Mouse (Mus musculus) frontal cortex, postnatal 14 days (tissue): Measurements from ENCODE around the gene Fezf1.

ENCODE experiments used
- DNase-seq, 2 experiments: peaks; one replicate each; pipeline ENCODE4 v3.0.0; 2022; ENCODE audit warnings: low spot score in 2 of 2

Fezf1 gene

DNA sequence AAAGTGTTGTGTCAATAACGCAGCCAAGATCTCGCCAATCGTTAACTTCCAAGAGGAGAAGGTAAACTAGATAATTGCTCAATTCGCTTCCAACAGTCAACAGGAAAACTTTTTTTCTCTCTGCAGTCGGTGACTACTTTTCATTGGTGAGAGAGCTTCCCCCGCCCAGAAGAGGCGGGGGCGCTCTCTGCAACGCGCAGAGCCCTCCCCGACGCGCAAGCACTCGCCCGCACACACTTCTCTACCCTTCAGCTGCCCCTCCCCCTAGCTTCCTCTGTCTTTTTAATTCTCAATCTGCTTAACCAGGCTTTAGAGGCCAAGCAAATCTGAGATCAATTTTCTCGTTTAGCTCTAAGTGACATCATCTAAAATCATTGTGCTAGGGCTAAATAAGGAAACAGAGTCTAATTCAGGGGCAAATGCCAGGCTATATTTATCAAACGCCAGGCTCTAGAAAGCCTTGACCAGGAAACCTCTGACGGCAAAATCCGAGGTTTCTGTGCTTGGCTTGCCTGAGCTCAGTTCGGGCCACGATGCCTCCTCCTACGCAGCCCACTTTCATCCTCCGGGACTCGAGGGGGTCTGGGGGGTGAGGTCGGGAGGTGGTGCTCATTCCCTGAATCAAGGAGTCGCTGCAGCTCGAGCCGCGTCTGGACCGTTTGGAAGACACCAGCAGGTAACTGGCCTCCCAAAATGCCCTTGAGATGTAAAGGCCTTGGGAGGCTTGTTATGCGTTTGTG, at the start of gene Fezf1:
Fezf1 (minus strand) TSS at position 50 of the 740 bp plus-strand sequence.
- DNase-seq: no peak

DNA sequence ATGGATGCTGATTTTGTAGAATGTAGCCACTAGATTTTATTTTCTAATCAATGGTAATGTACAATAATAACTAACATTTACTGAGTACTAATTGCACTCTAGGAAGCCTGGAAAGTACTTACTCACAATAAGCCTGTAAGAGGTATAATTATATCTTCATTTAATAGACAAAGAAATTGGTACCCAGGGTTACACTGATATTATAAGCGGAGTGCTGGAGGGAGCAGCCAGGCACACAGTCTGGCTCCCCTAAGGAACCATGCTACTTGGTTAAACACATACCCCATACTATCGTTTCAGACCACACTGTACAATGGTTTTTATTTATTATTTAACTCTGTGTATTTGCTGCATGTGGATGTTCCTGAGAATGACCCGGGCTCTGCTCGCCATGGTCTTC, 46.5 kb upstream of the Fezf1 start:
- no peak for DNase-seq

DNA sequence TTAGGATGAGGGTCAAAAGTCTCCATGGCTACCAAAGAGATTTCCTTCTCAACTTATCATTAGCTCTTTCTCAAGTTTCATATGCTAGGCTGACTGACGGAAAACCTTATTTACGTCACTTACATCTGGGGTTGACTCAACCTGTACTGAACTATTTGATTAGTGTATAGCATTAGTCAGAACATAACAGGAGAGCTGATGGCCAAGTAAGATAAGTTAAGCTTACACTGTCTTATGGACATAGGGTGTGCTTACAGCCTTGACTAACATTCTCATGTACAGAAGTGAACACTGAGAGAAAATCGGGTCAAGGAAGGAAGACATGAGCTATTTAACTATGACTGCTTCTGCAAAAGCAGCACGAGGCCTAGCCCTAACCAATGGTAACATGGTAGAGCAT, 40.6 kb upstream of the Fezf1 start:
- no peak for DNase-seq

DNA sequence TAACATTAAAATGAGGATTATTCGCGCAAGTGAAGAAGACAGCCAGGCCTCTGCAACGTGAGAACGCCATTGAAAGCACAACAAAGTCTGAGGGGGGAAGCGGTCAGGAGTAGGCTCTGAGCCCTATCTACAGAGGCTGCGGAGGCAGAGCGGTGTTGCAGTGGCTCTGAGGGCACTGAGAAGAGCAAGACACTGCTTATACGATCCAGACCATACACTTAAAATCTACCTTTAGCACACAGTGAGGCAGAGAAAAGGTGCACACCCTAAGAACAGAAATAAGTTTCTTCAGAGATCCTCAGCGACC, 33.3 kb upstream of the Fezf1 start:
- DNase-seq: no peak

DNA sequence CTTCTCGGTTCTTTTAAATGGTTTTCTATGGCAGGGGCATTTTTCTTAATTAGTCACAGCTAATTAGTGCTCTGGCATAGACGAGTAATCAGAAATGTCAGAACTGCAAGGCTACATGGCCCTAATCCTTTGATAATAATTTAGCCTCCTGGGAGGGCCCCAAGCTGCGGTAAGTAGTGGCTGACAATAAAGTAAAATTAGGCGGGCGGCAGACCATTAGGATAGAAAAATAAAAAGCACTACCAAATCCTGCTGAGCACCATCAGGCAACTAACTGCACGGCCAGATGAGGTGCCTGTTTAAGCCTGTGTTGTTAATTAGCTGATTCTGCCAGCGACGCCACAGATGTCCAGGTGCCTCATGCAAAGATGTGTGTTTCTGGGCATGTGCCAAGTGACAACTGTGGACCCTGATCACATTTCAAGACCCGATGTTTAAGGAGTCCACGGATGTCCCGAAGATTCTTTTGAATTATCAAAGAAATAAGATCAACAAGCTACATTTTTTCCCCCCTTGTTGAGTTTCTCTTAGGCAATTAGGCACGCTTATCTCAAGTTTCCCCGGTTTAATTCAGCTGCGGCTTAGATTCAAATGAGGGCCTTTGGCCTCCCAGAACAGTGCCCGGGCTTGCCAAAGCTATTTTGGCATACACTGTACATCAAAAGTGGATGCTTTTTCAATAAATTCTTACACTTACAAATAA, 32.8 kb upstream of the Fezf1 start:
- no peak for DNase-seq

DNA sequence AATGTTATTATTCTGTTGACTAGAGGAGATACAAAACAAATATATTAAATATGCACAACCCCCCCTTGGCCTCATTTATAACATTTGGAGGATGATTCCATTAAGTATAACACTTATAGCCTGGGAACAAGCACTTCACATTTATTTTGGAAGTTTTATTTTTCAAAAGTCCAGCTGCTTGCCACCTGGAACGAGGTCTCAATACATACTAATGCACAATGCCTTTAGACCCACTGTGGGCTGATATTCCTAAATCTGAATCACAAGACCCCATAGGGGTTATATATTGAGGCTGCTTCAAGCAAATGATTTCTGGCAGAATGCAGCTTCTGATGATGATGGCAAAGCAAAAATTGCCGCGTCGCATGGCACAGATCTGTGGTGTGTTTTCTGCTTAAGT, 25.3 kb upstream of the Fezf1 start:
- no peak for DNase-seq

DNA sequence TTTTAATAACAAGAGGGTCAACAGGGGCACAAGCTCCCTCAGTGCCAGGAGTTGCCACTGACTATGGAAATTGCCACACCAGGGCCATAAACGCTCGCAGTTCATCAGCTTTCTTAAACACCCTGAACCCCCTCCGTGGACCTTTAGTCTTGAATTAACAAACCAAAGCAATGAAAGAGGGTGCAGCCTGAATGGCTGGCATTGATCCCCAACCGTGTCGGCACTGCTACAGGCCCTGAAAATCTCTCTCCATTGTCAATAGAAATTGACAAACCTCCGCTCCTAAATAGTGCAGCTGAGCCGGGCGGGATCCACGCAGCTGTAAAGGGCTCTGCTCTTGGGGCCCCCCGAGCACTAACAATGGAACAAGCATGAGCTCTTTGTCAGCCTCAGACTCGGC, 24.8 kb upstream of the Fezf1 start:
- no peak for DNase-seq

DNA sequence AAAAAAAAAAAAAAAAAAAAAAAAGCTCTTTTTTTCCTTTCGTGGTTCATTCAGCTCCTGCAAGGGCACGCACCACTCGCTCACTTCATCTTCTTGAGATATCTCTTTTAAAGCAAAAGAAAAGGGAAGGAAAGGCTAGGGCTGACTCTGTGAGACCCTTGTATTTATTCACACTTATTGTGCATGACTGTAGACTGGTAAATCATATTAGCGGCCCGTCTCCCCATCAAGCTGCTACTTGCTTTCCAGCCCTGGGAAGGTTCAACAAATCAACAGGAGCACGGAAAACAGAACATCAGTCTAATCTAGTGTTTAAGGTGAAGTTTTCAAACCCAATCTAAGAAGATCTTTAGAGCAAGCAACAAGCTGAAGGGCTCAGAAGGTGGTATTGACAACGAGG, 24.4 kb upstream of the Fezf1 start:
- no peak for DNase-seq

DNA sequence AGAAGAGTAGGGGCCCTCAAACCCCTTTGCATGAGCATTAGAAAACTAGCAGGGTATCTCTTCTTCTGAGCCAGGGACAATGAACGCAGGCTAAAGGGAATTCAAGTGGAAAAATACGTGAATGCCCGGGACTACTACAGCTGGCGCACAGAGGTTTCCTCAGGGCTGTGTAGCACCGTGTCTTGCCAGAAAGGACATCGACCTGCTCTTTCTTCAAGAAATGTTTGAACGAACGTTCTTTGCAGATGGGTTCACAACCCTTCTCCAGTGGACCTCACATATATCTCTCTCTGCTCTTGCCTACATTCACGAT, 12.5 kb upstream of the Fezf1 start:
- no peak for DNase-seq

DNA sequence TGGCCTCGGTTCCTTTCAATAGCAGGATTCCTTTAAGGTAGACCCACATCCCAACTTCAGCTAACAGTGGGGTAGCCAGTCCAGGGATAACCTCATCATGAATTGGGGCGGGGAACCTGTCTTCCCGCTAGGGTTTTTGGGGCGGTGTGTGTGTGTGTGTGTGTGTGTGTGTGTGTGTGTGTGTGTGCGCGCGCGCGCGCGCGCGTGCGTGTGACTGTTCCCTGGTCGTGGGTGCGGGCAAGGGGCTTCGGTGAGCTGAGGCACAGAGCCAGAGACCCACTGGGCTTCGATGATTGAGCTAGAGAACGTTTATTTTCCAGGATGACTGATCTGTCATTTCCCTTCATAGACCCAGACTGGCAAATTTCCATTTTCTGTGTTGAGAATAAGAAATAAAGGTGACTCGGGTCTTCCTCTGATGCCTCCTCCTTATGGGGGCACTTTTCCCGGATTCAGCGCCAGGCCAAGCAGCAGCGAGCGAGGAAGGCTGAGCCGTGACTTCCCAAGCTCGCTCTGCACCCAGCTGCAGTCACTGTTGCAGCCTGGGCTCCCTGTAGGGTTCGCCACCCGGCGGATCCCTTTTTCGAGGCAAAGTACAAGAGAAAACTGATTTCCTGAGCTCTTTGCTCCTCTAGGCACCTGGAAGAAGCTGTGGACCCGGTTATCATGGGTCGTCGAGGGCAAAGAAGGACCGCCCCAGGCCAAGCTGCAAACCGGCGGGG, 12.0 kb upstream of the Fezf1 start:
- DNase-seq: no peak

DNA sequence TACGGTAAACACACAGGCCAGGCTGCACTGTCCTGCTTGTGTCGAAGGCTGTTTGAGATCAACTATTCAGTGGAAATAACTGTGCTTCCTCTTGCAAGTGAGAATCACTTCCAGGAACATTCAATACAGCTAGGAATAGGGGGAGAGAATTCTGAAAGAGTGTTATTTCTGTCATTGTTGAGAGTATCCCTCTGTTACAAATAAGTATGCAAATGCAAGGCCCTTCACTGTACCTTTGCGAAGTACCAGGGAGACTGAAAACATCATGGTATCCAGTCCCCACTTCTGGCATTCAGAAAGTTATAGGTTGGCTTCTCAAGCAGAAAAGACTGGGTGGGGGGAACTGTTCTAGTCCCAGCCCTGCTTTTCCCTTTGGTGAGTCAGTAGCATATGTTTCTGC, 9.8 kb upstream of the Fezf1 start:
- DNase-seq: no peak

DNA sequence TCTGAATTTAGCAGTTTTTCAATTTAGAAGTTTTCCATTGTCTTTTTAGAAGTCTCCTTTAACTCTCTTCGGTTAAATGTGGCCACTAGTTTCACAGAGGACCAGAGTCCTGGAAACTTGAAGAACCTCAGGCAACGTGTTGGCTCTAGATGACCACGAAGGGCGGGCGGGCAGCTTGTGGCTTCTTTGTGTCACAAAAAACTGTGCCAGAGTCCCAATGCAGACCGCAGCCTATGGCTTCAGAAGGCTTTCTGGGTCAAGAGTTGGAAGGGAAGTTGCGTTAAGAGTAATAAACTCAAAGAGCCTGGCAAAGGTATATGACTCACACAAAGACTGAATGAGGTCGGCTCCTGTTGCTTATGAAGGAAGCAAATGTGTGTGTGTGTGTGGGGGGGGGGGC, 7.0 kb upstream of the Fezf1 start:
- no peak for DNase-seq

DNA sequence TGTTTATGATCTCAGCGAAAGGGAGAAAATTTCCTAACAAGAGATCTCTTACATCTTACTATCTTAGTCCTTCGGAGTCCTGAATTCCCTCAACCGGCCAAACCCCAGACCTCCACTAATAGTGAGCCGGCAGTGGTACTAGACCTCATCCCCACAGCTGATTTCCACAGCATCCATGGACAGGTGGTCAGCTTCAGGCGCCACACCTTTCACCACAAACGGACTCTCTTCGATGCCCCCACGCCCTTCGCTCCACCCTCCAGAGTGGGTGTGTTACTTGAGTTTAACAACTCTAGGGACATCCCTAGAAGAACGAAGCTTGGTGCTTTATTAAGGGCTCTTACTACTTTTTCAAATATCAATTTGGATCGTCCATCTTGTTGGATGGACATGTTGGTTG, 6.5 kb upstream of the Fezf1 start:
- DNase-seq: no peak

DNA sequence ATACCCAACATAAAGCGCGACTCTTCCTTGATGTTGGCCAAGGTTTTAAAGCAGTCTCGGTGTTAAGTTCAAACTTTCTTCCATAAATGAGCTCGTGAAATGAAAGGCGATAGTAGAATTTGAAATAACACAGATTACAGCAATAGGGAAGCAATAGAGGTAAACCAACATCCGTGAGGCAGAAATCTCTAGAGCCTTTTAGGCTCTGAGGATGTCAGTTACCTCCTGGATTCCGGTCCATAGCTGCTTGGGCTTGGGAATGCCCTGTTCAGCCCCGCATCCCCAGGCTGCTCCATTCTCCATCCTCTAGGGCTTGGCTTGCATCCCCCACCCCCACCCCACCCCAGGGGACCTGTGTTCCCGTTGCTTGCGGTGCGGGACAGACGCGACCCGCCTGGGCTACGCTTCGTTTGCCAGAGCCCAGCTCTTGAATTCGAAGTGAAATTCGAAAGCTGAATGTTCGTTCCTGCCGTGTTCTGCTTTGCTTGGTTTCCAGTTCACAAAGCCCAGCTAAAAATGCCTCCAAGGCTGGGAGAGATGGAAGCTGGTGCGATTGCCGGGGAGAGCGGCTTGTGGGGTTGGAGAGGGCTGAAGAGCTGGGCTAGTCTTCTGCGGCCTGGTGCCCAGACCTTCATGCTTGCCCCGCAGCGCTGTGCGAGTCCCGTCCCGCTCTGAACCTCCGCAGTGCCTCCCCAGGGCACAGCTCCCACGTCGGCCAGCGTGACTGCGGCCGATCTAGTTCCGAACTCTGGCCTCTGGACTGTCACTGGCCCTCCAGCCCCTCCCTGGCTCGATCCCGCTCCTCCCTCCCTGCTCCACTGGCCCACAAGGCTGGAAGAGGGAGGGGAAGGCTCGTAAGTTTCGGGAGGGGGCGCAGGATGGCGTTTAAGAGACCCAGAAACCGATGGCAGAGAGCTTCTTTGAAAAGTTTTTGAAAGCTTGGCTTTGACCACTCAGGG, 5.5 kb upstream of the Fezf1 start:
- no peak for DNase-seq

DNA sequence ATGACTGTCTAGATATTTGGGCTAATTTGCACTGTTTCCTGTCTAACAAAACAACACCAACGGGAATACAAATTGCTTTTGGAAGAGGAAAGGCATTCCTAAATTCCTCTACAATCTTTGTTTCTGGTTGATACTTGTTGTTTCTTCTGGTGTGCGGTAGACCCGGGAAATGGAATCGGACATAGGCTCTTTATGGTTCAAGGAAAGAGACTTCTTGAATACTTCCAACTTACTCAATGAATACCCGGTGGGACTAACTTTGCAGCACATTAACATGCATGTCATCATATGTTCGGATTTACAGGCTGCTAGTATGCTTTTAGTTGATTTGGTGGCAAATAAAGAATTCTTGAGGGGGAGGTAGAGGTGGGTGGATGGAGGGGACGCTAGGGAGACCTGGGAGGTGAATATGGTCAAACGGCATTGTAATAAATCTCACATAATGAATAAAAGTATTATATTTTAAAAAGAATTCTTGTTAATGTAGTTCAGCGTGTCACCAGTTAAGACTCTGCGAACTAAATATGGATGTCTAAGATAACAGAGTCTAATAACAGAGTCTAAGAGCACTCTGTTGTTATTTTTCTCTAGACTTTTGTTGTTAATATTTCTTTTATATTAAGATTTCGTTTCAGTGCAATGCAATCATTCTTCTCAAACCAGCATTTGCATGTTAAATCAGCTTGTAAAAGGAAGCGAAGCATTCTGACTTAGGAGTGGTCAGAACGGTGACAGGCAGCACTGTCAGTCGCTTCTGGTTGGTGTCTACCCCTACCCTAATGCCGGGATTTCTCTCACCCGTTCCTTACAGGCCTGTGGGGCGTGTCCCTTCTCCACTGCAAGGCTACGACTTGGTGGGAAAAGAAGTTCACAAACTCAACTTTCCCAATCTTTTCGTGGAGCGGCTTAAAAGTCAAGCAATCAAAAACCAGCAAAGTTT, 4.3 kb upstream of the Fezf1 start:
- no peak for DNase-seq

DNA sequence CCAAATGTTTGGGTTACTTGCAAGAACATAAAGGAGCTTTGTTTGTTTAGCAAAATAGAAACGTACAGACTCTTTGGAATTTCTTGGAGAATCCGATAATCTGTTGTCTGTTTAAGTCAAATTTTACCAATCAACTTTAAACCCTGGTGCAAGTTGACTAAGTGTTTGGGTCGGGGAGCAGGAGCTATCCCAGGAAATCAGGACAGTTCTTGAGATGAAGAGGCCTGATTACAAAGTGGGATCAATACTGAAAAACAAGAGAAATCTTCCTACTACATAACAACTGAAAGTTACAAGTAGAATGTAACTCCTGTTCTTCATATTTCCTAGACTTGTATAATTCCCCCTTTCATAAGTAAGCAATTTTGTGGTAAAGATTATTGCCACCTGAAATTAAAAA, 3.3 kb upstream of the Fezf1 start:
- DNase-seq: no peak

DNA sequence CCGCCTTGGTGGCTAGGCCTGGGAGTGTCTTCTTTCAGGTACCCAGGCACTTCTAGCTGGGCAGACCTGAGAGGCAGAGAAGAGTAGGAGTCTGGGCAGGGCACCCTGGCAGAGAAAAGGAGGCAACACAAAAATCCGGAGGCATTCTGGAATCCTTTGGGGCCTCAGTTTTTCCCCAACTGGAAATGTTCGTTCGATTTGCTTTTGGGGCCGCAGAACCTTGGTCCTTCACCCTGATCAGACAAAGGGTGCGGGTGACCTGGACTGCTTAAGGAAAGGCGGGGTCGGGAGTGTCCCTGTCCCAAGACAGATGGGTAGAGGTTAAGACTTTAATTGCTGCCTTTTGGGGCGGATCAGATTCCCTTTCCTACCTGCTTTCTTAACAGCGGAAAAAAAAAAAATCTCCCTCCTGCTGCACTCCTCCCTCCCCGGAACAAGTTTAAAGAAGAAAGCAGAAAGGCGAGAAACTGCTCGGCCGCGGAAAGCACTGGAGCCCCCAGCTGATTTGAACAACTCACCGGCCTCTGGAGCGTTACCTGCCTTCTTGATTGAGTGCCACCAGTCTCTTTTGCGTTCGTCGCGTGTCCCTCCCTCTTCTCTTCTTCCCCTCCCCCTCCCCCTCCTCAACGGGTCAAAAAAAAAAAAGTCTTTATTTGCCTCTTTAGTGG, 2.3 kb upstream of the Fezf1 start:
- DNase-seq: no peak

DNA sequence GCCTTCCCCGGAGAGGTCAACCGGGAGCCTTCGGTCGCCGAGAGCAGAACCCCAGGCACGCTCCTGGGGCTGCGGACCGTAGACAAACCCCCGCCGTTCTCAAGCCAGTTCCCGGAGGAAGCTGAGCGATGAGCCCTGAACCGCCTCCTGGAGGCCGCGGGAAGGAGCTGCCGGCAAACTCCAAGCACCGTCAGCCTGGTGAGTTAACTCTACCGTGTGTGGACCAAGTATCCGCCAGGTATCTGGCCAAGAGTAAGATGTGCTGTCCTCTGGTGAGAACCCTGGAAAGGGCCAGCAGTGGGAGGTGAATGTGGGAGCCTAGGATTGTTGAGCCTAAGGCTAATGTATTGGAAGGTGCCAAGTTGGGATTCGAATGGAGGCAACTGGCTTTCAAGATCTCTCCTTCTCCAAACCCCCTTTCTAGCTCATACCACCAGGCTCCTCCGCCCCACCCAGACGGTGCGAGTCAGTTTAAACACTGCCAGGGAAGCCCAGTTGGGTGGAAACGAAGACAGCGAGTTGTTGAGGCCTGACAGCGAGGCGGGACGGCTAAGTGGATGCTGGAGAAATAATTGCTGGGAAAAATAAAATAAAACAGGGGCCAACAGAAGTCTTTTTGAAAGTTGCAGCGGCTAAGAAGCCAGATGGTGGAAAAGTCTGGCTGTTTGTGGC, 1.6 kb upstream of the Fezf1 start:
- DNase-seq: no peak

DNA sequence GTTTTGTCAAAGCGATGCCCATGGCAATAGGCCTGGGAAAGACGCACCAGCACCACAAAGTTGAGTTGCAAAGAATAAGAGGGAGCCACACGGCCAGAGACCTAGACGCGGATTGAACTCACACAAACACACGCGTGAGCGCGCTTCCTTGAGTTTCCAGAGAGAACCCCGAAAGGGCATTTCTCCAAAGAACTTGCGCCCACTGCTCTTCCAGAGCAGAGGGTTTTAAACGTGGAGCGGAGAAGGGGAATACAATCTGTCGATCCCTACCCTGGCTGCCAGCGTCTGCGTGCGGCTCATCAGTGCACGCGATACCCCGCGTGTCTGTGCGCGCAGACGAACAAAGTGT, 865 bp upstream of the Fezf1 start:
- no peak for DNase-seq
